Mouse (Mus musculus) urinary bladder, adult 2 months (tissue): Measurements from ENCODE around the gene Arhgap30. TPM values are rescaled to one million over a fixed set of nuclear protein-coding genes. Genes with fewer than 3 reads are reported as not detected.

Source experiments
- DNase-seq: peaks from one replicate; pipeline ENCODE4 v3.0.0; 2022; ENCODE audit warnings: low spot score
- polyA plus RNA-seq: library from polyadenylated mRNA; depleted of rRNA; stranded (reverse); fragments of >200 nt; gene quantifications from 2 replicates; pipeline ENCODE4 v1.2.3, GENCODE M21; 2012

Arhgap30 gene
- polyA plus RNA-seq, 1 experiment: 4.2 TPM

DNA sequence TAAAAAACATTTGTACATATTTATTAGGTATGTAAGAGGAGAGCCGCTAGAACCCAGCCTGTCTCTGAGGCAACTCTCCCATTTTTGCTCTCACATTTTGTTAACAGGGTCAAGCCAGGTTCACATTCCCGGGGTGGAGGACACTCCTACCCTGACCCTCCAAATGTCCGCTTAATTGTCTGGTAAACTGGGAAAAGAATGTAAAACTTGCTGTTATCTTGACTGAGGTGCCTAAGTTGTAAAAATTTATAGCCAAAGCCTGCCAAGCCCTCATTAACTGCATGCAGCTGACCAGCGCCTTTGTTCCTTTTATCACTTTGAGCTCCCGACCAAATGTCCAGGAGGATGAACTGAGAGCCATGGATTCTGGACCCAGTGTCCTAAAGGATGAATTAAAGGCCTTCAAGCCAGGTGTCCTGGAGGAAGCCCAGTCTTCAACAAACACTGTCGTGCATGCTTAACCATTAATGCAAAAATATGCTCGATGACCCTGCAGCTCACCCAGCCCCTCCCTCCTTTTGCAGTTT lies 46.6 kb downstream of the Arhgap30 start:
- no peak for DNase-seq

GRCm38 (mm10) chr1:171435974-171436373 lies 47.2 kb downstream of the Arhgap30 start:
- no peak for DNase-seq

- peak; percentile 88 for DNase-seq
Observed at GRCm38 (mm10) chr1:171437264-171438013, 48.7 kb downstream of the Arhgap30 start, which contains the start of gene F11r. Gene F11r, plus strand, starts transcription at chr1:171437535.

DNA sequence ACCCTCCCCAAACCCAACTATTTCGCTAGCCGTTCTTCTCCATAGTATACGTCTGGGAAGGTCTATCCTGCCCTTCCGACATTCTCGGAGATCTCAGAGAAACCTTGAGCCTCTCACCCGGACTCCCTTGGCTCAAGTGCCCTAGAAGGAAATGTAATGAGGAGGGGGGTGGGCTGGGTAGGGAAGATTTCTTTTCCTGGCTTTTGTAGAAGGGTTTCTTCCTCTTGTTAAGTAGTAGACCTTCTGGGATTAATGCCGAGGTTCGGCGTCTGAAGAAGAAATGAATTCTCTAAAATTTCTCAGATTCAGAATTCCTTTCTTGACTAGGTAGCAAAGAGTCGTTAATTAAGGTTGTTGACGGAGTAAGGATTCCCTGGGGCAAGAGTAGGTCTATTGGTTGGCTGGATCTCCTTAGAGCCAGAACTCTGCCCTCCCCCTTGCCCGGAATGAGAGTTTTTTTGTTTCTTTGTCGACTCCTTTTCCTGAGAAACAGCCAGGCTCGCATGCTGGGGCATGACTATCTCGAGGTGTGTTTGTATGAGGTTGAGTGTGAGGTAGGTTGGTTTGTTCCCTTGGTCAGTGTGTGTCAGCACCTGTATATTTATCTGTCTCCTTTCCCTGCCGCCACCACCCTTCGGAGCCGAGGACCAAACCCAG lies 49.4 kb downstream of the Arhgap30 start:
- peak; percentile 47 for DNase-seq

- DNase-seq: no peak
Observed at GRCm38 (mm10) chr1:171439072-171439471, 50.3 kb downstream of the Arhgap30 start.

GRCm38 (mm10) chr1:171440025-171440725 lies 51.4 kb downstream of the Arhgap30 start:
- DNase-seq: no peak

DNA sequence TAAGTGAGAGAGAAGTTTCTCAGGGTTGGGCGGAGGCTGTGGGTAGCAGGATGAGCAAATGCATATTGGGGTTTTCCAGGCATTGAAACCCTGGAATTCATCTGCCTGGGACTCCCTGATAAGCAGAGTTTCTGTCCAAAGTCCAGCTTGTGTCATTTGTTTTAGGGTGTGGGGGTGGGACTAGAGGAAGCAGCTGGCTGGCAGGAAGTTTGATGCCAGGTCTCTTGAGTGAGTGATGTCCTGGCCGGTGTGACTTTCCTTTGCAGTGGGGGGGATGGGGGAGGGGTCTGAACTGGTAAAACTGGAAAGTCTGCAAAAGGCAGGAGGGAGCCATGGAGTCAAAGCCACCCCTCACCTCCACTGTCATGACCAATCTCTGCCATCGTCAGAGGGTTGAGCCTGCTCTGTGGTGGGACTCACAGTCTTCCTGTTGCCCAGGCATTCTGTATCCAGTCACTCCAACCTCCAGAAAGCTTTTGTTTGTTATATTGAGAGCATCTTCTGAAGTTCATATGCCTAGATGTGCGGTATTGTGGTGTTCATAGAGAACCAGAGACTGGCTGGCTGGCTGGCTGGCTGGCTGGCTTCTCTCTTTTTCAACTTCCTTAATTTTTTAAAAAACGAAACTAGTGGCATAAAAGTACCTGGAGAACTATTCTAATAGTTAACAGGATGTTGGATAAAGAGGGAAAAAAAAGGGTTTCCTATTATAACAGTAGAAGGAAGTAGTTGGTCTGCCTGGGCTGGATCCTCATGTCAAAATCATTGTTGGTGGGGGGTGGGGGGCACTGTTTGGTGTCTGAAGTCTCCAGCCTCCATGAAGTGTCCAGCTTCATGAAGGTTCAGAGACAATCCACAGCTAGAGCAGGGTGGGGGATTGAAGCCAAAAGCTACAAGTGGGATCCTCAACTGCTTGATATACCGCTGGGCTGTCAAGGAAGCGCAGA lies 53.0 kb downstream of the Arhgap30 start:
- no peak for DNase-seq

DNA sequence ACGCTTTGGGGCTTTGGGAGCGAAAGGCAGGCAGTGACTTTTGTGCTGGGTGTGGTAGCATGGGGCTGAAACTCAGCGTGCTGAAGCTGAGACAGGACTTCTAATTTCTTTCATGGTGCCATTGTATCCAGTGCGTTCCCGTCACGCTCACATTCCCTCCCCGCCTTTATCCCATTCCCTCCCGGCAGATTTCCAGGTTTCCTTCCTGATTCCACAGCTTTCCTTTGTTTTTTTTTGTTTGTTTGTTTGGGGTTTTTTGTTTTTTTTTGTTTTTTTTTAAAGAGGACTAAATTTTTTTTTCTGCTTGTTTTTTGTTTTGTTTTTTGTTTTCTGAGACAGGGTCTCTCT lies 53.6 kb downstream of the Arhgap30 start:
- DNase-seq: no peak

DNA sequence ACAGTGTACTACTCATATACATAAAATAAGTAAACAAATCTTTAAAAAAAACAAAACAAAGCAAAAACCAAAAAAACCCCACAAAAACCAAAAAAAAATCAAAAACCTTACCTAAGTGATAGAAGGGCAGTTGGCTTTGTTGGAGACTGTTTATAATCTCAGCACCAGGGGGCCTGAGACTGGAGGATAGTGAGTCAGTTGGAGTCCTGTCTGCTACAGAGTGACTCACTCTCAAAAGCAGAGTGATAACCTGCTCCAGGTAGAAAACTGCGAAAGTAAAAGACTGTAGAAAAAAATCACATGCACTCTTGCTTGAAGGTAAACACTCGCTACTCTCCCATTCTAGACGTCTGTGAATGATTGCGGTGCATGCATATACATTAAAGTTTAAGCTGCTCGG lies 56.3 kb downstream of the Arhgap30 start:
- no peak for DNase-seq

DNA sequence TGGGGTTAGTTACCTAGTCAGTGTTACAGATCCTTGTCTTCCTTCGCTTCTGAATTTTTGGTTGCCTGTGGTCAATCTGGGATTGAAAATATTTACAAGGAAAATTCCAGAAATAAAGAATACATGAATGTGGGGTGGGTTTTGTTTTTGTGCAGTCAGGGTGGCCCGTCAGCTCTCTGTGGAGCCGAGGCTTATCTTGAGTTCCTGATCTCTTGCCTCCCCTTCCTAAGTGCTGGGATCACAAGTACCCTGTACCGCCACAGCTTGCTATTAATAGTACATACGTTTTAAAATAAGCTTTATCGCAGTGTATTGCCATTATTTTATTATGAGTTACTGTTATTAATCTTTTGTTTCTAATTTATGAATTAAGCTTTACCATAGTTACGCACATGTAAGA lies 58.1 kb downstream of the Arhgap30 start:
- DNase-seq: no peak

GRCm38 (mm10) chr1:171447692-171448091 lies 58.9 kb downstream of the Arhgap30 start:
- DNase-seq: no peak

- DNase-seq: no peak
Observed at GRCm38 (mm10) chr1:171450062-171450461, 61.3 kb downstream of the Arhgap30 start.

GRCm38 (mm10) chr1:171451001-171451400 lies 62.2 kb downstream of the Arhgap30 start:
- no peak for DNase-seq

GRCm38 (mm10) chr1:171452522-171452921 lies 63.8 kb downstream of the Arhgap30 start:
- no peak for DNase-seq

DNA sequence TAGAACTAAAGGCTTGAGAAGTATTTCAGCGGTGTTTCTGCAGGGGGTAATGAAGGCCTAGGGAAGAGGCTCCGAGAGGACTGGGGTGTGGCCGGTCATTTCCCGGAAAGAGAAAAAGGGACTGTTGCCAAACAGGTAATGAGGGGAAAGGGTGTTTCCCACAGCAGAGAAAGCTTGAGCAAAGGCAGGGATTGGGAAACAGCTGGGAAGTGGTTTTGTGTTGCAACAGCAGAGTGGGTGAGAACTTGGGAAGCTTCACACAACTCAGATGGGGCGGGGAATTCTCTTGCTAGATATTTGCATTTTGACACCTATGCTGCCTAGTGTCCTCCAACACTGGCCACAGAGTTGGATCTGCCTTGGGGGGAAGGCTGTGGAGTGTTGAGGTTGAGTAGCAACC lies 64.2 kb downstream of the Arhgap30 start:
- no peak for DNase-seq

- no peak for DNase-seq
Observed at GRCm38 (mm10) chr1:171454926-171455325, 66.2 kb downstream of the Arhgap30 start.

DNA sequence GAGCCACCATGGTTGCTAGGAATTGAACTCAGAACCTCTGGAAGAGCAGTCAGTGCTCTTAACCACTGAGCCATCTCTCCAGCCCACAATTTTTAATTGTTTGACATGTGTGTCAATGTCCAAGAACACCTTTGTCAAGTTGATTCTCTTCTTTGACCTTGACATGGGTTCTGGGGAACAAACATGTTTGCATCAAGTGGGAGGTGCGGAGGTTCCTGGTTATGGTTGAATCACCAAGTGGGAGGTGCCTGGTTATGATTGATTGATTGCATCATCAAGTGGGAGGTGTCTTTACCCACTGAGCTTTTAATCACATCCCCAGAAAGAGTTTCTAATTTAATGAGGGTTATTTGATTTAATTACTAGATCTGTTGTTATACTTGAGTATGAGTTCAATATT lies 68.8 kb downstream of the Arhgap30 start:
- DNase-seq: no peak

- no peak for DNase-seq
Observed at GRCm38 (mm10) chr1:171459791-171460190, 71.0 kb downstream of the Arhgap30 start.
